Mouse (Mus musculus): ENCODE data around the gene Rtp3. TPM values are rescaled to one million over a fixed set of nuclear protein-coding genes. Genes with fewer than 3 reads are reported as not detected.

The Rtp3 gene
- polyA plus RNA-seq, 1 experiment from 2014 or later, result 6.7 TPM

Other genes starting within 250 kb of the Rtp3 start
- gene Myl3, start 248.7 kb downstream of the Rtp3 start, polyA plus RNA-seq (2016; fragmentation: Nextera tagmentation; extraction: Ambion mirVana), result 0.48 and 1.6 TPM in 2 replicates
- 7.8 and 9.1 TPM in 2 replicates for gene Pth1r, start 243.4 kb downstream of the Rtp3 start, polyA plus RNA-seq (2016; fragmentation: Nextera tagmentation; extraction: Ambion mirVana)
- gene Prss42, start 192.4 kb downstream of the Rtp3 start, polyA plus RNA-seq (2016; fragmentation: Nextera tagmentation; extraction: Ambion mirVana), result not detected in 2 replicates
- gene Prss44, start 176.6 kb downstream of the Rtp3 start, polyA plus RNA-seq (2016; fragmentation: Nextera tagmentation; extraction: Ambion mirVana), result not detected in 2 replicates
- not detected in 2 replicates for gene Prss43, start 163.9 kb downstream of the Rtp3 start, polyA plus RNA-seq (2016; fragmentation: Nextera tagmentation; extraction: Ambion mirVana)
- gene Prss45, start 156.0 kb downstream of the Rtp3 start, polyA plus RNA-seq (2016; fragmentation: Nextera tagmentation; extraction: Ambion mirVana), result not detected in 2 replicates
- gene Prss46, start 146.1 kb downstream of the Rtp3 start, polyA plus RNA-seq (2016; fragmentation: Nextera tagmentation; extraction: Ambion mirVana), result not detected in 2 replicates
- 27.5 and 30.9 TPM in 2 replicates for gene Prss50, start 132.6 kb downstream of the Rtp3 start, polyA plus RNA-seq (2016; fragmentation: Nextera tagmentation; extraction: Ambion mirVana)
- 2.4 and 3.2 TPM in 2 replicates for gene Als2cl, start 110.7 kb downstream of the Rtp3 start, polyA plus RNA-seq (2016; fragmentation: Nextera tagmentation; extraction: Ambion mirVana)
- 1.4 and 1.6 TPM in 2 replicates for gene Tmie, start 110.5 kb downstream of the Rtp3 start, polyA plus RNA-seq (2016; fragmentation: Nextera tagmentation; extraction: Ambion mirVana)
- gene Fam240a, start 73.7 kb downstream of the Rtp3 start, polyA plus RNA-seq (2016; fragmentation: Nextera tagmentation; extraction: Ambion mirVana), result not detected in 2 replicates
- gene Tdgf1, start 44.4 kb downstream of the Rtp3 start, polyA plus RNA-seq (2016; fragmentation: Nextera tagmentation; extraction: Ambion mirVana), result not detected in 2 replicates
- gene Lrrc2, start 39.0 kb downstream of the Rtp3 start, polyA plus RNA-seq (2016; fragmentation: Nextera tagmentation; extraction: Ambion mirVana), result 0.12 and 0.26 TPM in 2 replicates
- gene Ltf, start 28.7 kb upstream of the Rtp3 start, polyA plus RNA-seq (2016; fragmentation: Nextera tagmentation; extraction: Ambion mirVana), result 17.0 and 18.7 TPM in 2 replicates
- 12.2 and 13.4 TPM in 2 replicates for gene Ccrl2, start 66.9 kb upstream of the Rtp3 start, polyA plus RNA-seq (2016; fragmentation: Nextera tagmentation; extraction: Ambion mirVana)
- 29.5 and 30.6 TPM in 2 replicates for gene Lrrfip2, start 127.0 kb upstream of the Rtp3 start, polyA plus RNA-seq (2016; fragmentation: Nextera tagmentation; extraction: Ambion mirVana)